Mouse (Mus musculus) G1E (cell line): ENCODE measurements around the gene Myrf. TPM values are rescaled to one million over a fixed set of nuclear protein-coding genes. Genes with fewer than 3 reads are reported as not detected.

Source experiments
- ATAC-seq: 2 replicates; pipeline ENCODE4 v1.8.0; 2016; ENCODE audit warnings: mild to moderate bottlenecking; ENCODE audit not compliant: insufficient number of reproducible peaks, poor library complexity, low FRiP score, severe bottlenecking; ENCODE audit errors: extremely low read depth
- DNase-seq: peaks from one replicate; pipeline ENCODE4 v3.0.0; 2012; ENCODE audit warnings: low spot score
- H3K27me3 ChIP-seq: 2 replicates; pipeline ENCODE4 v1.6.1; 2012; ENCODE audit warnings: mild to moderate bottlenecking, low read length, inconsistent platforms; ENCODE audit not compliant: insufficient read depth
- H3K36me3 ChIP-seq: replicated peaks from 2 replicates; pipeline ENCODE3; 2012; ENCODE audit warnings: mild to moderate bottlenecking, inconsistent platforms
- H3K4me1 ChIP-seq: 2 replicates; pipeline ENCODE4 v1.6.1; 2012; ENCODE audit warnings: low read depth, low read length, inconsistent platforms, mixed read lengths; ENCODE audit not compliant: insufficient read depth
- H3K4me3 ChIP-seq: 2 replicates; pipeline ENCODE4 v1.5.1; 2012; ENCODE audit warnings: low read depth, mild to moderate bottlenecking, inconsistent platforms, low read length, moderate library complexity, mixed read lengths
- H3K9me3 ChIP-seq: replicated peaks from 2 replicates; pipeline ENCODE4 v1.6.1; 2012; ENCODE audit warnings: inconsistent platforms
- CTCF ChIP-seq: IDR thresholded peaks from 2 replicates; pipeline ENCODE4 v1.5.1; 2012; ENCODE audit warnings: low read depth, low read length, inconsistent platforms, mixed read lengths
- GATA1 ChIP-seq: IDR thresholded peaks from 2 replicates; pipeline ENCODE4 v1.6.1; 2012; ENCODE audit warnings: borderline replicate concordance, low read length, inconsistent platforms, mixed read lengths
- GATA2 ChIP-seq: IDR thresholded peaks from 2 replicates; pipeline ENCODE4 v1.6.1; 2012; ENCODE audit warnings: low read depth, low read length, inconsistent platforms, borderline replicate concordance
- POLR2AphosphoS5 ChIP-seq: IDR thresholded peaks from 2 replicates; pipeline ENCODE4 v1.6.1; 2012; ENCODE audit warnings: low read depth, low read length, inconsistent platforms; ENCODE audit not compliant: insufficient replicate concordance
- TAL1 ChIP-seq: conservative IDR thresholded peaks from 2 replicates; pipeline ENCODE4 v1.6.1; 2012; ENCODE audit warnings: low read depth, low read length, inconsistent platforms, mixed read lengths
- polyA plus RNA-seq: library from polyadenylated mRNA; stranded (reverse); fragments of >175 nt; gene quantifications from 2 replicates; pipeline ENCODE4 v1.2.3, GENCODE M21; 2012
- total RNA-seq, 2 experiments: library from RNA; stranded (forward) in 1 of 2; stranded (reverse) in 1 of 2; fragments of 200-1000 nt in 1 of 2; fragments of >200 nt in 1 of 2; fragmentation: Nextera tagmentation in 1 of 2; gene quantifications; 2 replicates each; pipeline ENCODE4 v1.2.3; 2014 to 2017

Gene Myrf
- total and polyA plus RNA-seq, 3 experiments: 0.22 TPM; not detected in 2

DNA sequence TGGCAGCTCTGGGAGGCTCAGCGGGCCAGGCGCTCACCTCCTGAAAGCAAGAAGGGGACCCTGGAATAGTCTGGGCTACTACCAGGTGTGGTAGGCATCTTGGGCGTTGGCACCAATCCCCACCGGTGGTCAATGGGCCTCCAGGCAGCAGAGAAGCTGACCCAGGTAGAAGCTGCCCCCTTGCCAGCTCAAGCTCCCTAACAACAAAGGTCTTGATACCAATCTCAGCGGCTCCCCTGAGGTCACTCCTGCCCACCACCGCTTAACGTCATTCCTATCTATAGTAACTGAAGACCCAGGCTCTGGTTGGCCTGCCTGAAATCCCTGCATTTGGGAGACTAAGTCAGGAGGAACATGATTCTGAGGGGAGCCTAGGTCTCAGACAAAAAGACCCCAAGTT, 31.0 kb upstream of the Myrf start:
- Histone ChIP-seq H3K9me3 (no peaks in the 10 kb centered on the region), H3K36me3 (no peaks in the 10 kb centered on the region), H3K4me1 (no peaks in the 10 kb centered on the region; the same call in 1 of the 2 replicates), H3K27me3 (peaks cover 29% of the 10 kb centered on the region), H3K4me3 (no peak overlapping the region)
- no peak for TF ChIP-seq POLR2AphosphoS5
- TF ChIP-seq CTCF: no peak
- no peak for TF ChIP-seq TAL1
- TF ChIP-seq GATA2: no peak
- no peak for TF ChIP-seq GATA1
- no peak for DNase-seq
- ATAC-seq: no peak

DNA sequence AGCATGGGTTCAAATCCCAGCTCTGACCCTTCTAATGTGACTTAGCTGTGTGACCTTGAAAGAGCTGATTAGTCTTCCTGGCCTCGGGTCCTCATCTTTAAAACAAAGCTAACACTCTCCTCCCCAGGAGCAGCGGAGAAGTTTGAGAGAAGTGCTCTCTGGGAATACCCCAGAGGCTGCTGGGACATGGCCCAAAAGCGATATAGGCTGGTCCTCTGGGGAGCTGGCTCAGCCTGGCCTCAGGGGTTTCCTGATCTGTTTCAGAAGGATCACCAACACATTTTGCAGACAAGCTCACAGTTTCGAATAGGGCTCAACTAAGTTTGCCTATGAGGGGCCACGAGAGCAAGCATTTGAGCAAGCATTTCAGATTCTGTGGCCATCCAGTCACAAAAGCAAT, 29.8 kb upstream of the Myrf start:
- Histone ChIP-seq H3K4me3 (no peak overlapping the region), H3K4me1 (no peaks in the 10 kb centered on the region; the same call in 1 of the 2 replicates), H3K27me3 (peaks cover 33% of the 10 kb centered on the region), H3K9me3 (no peaks in the 10 kb centered on the region), H3K36me3 (no peaks in the 10 kb centered on the region)
- DNase-seq (no peak), ATAC-seq (no peak)
- no peak for TF ChIP-seq POLR2AphosphoS5
- TF ChIP-seq GATA1: no peak
- no peak for TF ChIP-seq CTCF
- no peak for TF ChIP-seq TAL1
- no peak for TF ChIP-seq GATA2

- no peak for DNase-seq
- TF ChIP-seq GATA2 (no peak), POLR2AphosphoS5 (no peak), TAL1 (no peak), CTCF (no peak), GATA1 (no peak)
- no peaks in the 10 kb centered on the region for H3K36me3 ChIP-seq
Measured at GRCm38 (mm10) chr19:10268851-10269250, 28.3 kb upstream of the Myrf start.

DNA sequence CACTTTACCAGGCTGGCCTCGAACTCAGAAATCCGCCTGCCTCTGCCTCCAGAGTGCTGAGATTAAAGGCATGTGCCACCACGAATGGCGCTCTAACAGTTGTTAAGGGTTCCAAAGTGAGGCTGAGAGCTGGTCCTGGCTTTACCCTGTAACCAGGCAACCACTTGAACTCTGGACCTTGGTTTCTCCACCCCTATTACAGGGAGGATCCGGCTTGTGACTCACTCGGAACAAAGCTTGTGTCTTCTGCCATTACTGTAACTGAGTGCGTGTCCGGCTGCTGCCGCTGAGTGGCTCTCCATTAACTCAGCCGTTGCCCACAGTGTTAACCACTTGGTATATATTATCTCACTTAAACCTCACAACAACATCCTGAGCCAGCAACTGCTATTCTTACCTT, 27.4 kb upstream of the Myrf start:
- no peak for TF ChIP-seq GATA1
- no peak for TF ChIP-seq TAL1
- no peak for TF ChIP-seq GATA2
- TF ChIP-seq POLR2AphosphoS5: no peak
- TF ChIP-seq CTCF: no peak
- H3K27me3 ChIP-seq: peaks cover 54% of the 10 kb centered on the region
- no peaks in the 10 kb centered on the region; the same call in 1 of the 2 replicates for H3K4me1 ChIP-seq
- no peak overlapping the region for H3K4me3 ChIP-seq
- DNase-seq (no peak), ATAC-seq (no peak)
- H3K9me3 ChIP-seq: no peaks in the 10 kb centered on the region
- no peaks in the 10 kb centered on the region for H3K36me3 ChIP-seq

More at GRCm38 (mm10) chr19:10268851-10269250, 28.3 kb upstream of the Myrf start:
- Histone ChIP-seq H3K4me1 (no peaks in the 10 kb centered on the region; the same call in 1 of the 2 replicates), H3K27me3 (peaks cover 47% of the 10 kb centered on the region), H3K9me3 (no peaks in the 10 kb centered on the region), H3K4me3 (no peak overlapping the region)
- ATAC-seq: no peak

DNA sequence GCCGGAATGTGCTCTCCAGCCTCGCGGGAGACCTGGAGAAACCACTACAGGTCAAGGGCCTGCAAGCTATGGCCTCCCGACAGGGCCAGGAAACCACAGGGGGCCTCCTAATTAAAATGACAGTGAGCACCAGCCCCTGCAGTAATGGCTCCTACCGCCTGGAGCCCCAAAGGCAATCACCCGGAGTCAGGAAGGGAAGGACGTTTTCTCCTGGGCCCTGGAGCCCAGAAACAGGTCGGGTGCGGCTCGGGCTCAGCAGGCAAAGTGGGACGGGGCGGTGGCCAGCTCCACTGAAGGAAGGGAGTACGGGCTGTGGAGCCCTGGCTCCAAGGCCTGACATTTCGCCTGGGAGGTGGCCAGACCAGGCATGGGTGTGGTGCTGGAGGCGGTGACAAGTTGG, 26.5 kb upstream of the Myrf start:
- H3K4me3 ChIP-seq: no peak overlapping the region
- H3K27me3 ChIP-seq: peaks cover 55% of the 10 kb centered on the region
- no peaks in the 10 kb centered on the region for H3K9me3 ChIP-seq
- no peaks in the 10 kb centered on the region for H3K36me3 ChIP-seq
- no peaks in the 10 kb centered on the region for H3K4me1 ChIP-seq
- no peak for ATAC-seq
- DNase-seq: no peak
- TF ChIP-seq GATA1: no peak
- TF ChIP-seq TAL1: no peak
- no peak for TF ChIP-seq GATA2
- TF ChIP-seq POLR2AphosphoS5: no peak
- no peak for TF ChIP-seq CTCF

GRCm38 (mm10) chr19:10266196-10266850, 25.8 kb upstream of the Myrf start:
- TF ChIP-seq GATA1 (no peak), GATA2 (no peak), TAL1 (no peak), POLR2AphosphoS5 (no peak), CTCF (no peak)
- H3K27me3 ChIP-seq: peaks cover 59% of the 10 kb centered on the region
- DNase-seq (no peak), ATAC-seq (no peak)
- no peaks in the 10 kb centered on the region for H3K4me1 ChIP-seq
- H3K9me3 ChIP-seq: no peaks in the 10 kb centered on the region
- no peak overlapping the region for H3K4me3 ChIP-seq
- H3K36me3 ChIP-seq: no peaks in the 10 kb centered on the region

DNA sequence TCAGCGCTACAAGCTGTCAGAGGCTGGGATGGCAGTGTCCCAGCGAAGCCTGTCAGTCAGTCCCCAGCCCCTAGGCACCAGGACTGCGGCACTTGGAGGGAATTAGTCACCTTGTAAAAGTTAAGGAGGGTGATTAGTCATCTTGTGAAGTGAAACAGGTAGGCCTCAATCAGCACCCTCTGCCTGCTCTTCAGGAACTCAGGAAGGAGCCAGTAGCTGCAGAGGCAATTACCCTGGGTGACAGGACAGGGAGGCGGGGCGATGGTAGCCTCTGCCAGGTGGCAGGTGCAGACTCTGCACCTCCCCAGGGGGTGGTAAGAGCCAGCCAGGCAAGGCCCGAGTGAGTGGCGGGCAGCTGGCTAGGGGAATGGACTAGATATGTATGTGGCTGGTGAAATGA, 20.8 kb upstream of the Myrf start:
- Histone ChIP-seq H3K4me1 (0 out of 2 replicates have a peak, but pooled peaks cover 2% of the 10 kb centered on the region), H3K9me3 (no peaks in the 10 kb centered on the region), H3K27me3 (peaks cover 66% of the 10 kb centered on the region), H3K36me3 (no peaks in the 10 kb centered on the region), H3K4me3 (no peak overlapping the region)
- ATAC-seq (no peak), DNase-seq (no peak)
- TF ChIP-seq GATA2: no peak
- TF ChIP-seq POLR2AphosphoS5: no peak
- TF ChIP-seq TAL1: no peak
- no peak for TF ChIP-seq GATA1
- no peak for TF ChIP-seq CTCF
